Mouse (Mus musculus): ENCODE measurements around the gene Dmbt1. TPM values are rescaled to one million over a fixed set of nuclear protein-coding genes. Genes with fewer than 3 reads are reported as not detected.

Gene Dmbt1
- not detected in 2 replicates for polyA plus RNA-seq (2012; ENCODE audit: insufficient read depth, insufficient read length, missing spikeins)

DNA sequence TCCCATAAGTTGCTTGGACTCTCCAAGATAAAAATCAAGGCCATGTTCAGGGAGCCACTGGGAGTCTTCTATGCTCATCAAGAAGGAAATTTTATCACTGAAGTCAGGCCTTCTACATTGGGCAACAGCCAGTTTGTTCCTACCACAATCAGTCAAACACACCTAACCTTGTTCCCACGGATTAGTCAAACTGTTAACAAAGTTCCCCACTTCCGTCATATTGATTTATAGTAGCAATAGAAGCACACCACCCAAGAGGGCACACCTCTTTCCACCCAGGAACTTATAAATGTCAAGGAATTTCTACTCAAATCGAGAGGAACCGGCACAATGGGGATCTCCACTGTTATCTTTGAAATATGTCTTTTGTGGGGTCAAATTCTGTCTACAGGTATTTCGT, at the start of gene Dmbt1:
TSS of gene Dmbt1 (plus strand) at position 299 of the 400 bp plus-strand sequence.
- H3K4me1 ChIP-seq (ENCODE audit: control insufficient read depth, insufficient read depth, low read length): no peaks in the 10 kb centered on the region
- TF ChIP-seq CTCF (IDR thresholded peaks at IDR 0.05; ENCODE audit: low read depth, low read length) (no peak), POLR2A (IDR thresholded peaks at IDR 0.05; ENCODE audit: borderline replicate concordance, low read depth, low read length) (no peak)
- H3K4me3 ChIP-seq (ENCODE audit: insufficient read depth, low read length): no peak within 1 kb of the TSS
- H3K27ac ChIP-seq (ENCODE audit: insufficient read depth, low read depth, low read length): no peak within 1 kb of the TSS

- Histone ChIP-seq H3K27ac (ENCODE audit: insufficient read depth, low read depth, low read length) (no peak overlapping the region), H3K4me3 (ENCODE audit: insufficient read depth, low read length) (no peak overlapping the region), H3K4me1 (ENCODE audit: control insufficient read depth, insufficient read depth, low read length) (peaks cover 5% of the 10 kb centered on the region)
- TF ChIP-seq POLR2A (IDR thresholded peaks at IDR 0.05; ENCODE audit: borderline replicate concordance, low read depth, low read length) (no peak), CTCF (IDR thresholded peaks at IDR 0.05; ENCODE audit: low read depth, low read length) (no peak)
These were observed 49.5 kb upstream of the Dmbt1 start for GRCm38 (mm10) chr7:130982371-130982770.

- Histone ChIP-seq H3K4me1 (ENCODE audit: control insufficient read depth, insufficient read depth, low read length) (peaks cover 2% of the 10 kb centered on the region), H3K27ac (ENCODE audit: insufficient read depth, low read depth, low read length) (no peak overlapping the region), H3K4me3 (ENCODE audit: insufficient read depth, low read length) (no peak overlapping the region)
- TF ChIP-seq POLR2A (IDR thresholded peaks at IDR 0.05; ENCODE audit: borderline replicate concordance, low read depth, low read length) (no peak), CTCF (IDR thresholded peaks at IDR 0.05; ENCODE audit: low read depth, low read length) (no peak)
These were observed 49.0 kb upstream of the Dmbt1 start for GRCm38 (mm10) chr7:130982881-130983280.

DNA sequence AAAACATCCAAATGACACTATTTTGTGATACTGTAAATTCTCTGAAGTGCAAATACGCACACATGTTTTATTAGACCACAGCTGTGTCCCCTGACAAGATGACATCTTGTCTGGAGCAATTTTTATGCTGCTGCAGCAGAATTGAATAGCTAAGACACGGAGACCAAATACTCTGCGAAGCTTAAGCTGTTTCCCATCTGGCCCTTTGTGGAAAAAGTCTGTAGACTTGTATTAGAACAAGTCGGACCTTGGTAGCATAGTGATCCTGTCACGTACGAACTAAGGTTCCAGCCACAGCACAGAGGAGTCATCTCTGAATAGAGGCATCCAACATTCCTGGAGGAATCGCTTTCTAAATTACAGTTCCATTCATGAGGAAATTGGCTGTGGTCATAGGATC, 47.6 kb upstream of the Dmbt1 start:
- no peak overlapping the region for H3K4me3 ChIP-seq (ENCODE audit: insufficient read depth, low read length)
- TF ChIP-seq CTCF (IDR thresholded peaks at IDR 0.05; ENCODE audit: low read depth, low read length): no peak
- no peak for TF ChIP-seq POLR2A (IDR thresholded peaks at IDR 0.05; ENCODE audit: borderline replicate concordance, low read depth, low read length)

GRCm38 (mm10) chr7:130985193-130985592, 46.7 kb upstream of the Dmbt1 start:
- no peaks in the 10 kb centered on the region for H3K4me1 ChIP-seq (ENCODE audit: control insufficient read depth, insufficient read depth, low read length)
- no peak overlapping the region for H3K4me3 ChIP-seq (ENCODE audit: insufficient read depth, low read length)
- no peak overlapping the region for H3K27ac ChIP-seq (ENCODE audit: insufficient read depth, low read depth, low read length)
- no peak for TF ChIP-seq POLR2A (IDR thresholded peaks at IDR 0.05; ENCODE audit: borderline replicate concordance, low read depth, low read length)
- TF ChIP-seq CTCF (IDR thresholded peaks at IDR 0.05; ENCODE audit: low read depth, low read length): no peak

More for the DNA sequence above, 47.6 kb upstream of the Dmbt1 start:
- Histone ChIP-seq H3K27ac (ENCODE audit: insufficient read depth, low read depth, low read length) (no peak overlapping the region), H3K4me1 (ENCODE audit: control insufficient read depth, insufficient read depth, low read length) (no peaks in the 10 kb centered on the region)

- Histone ChIP-seq H3K4me1 (ENCODE audit: control insufficient read depth, insufficient read depth, low read length) (no peaks in the 10 kb centered on the region), H3K4me3 (ENCODE audit: insufficient read depth, low read length) (no peak overlapping the region), H3K27ac (ENCODE audit: insufficient read depth, low read depth, low read length) (no peak overlapping the region)
- TF ChIP-seq CTCF (IDR thresholded peaks at IDR 0.05; ENCODE audit: low read depth, low read length): no peak
These were observed 46.1 kb upstream of the Dmbt1 start for GRCm38 (mm10) chr7:130985716-130986115.

GRCm38 (mm10) chr7:130988146-130988545, 43.7 kb upstream of the Dmbt1 start:
- Histone ChIP-seq H3K27ac (ENCODE audit: insufficient read depth, low read depth, low read length) (no peak overlapping the region), H3K4me3 (ENCODE audit: insufficient read depth, low read length) (no peak overlapping the region), H3K4me1 (ENCODE audit: control insufficient read depth, insufficient read depth, low read length) (no peaks in the 10 kb centered on the region)
- TF ChIP-seq CTCF (IDR thresholded peaks at IDR 0.05; ENCODE audit: low read depth, low read length): no peak
- no peak for TF ChIP-seq POLR2A (IDR thresholded peaks at IDR 0.05; ENCODE audit: borderline replicate concordance, low read depth, low read length)

DNA sequence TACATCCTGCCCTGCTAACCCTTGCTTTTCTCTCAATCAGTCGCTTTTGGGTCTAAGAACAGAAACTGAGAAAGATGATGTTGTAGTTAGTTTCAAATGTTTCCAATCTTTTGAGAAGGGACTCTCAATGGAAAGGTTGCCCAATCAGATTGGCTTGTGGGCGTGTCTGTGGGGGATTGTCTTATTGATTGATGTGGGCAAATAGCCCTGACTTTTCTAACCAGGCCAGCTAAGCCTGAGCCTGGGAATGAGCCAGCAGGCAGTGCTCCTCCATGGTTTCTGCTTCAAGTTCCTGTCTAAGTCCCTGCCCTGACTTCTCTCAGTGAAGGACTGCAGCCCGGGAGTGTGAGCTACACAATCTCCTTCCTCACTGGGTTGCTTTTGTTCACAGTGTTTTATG, 42.5 kb upstream of the Dmbt1 start:
- TF ChIP-seq CTCF (IDR thresholded peaks at IDR 0.05; ENCODE audit: low read depth, low read length) (no peak), POLR2A (IDR thresholded peaks at IDR 0.05; ENCODE audit: borderline replicate concordance, low read depth, low read length) (no peak)
- no peaks in the 10 kb centered on the region for H3K4me1 ChIP-seq (ENCODE audit: control insufficient read depth, insufficient read depth, low read length)
- no peak overlapping the region for H3K4me3 ChIP-seq (ENCODE audit: insufficient read depth, low read length)
- H3K27ac ChIP-seq (ENCODE audit: insufficient read depth, low read depth, low read length): no peak overlapping the region

DNA sequence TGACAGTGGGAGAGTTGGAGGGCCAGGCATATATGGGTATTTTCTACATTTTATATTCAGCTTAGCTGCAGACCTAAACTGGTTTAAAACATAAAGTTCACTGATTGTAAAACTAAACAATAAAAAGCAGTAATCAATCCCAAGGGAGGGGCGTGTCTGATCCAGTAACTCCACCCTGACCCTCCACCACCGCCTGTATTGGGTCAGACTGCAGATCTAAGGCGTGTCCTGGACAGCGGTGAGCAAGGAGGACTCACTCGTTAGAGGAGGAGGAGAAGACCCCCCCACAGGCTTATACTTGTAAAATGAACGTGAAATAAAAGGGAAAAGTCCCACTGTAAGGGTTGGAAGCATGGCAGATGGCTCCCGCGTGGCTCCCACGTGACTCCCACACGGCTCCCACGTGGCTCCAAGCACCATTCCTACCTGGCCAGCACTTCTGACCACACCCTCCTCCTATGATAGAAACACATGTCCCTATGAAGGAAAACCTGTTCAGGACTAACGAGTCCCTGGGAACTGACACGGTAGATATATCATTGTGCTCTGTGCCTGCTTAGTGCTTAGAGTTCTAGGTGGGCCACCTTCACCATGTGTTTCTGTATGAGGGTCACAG, 40.6 kb upstream of the Dmbt1 start:
- no peak overlapping the region for H3K27ac ChIP-seq (ENCODE audit: insufficient read depth, low read depth, low read length)
- H3K4me1 ChIP-seq (ENCODE audit: control insufficient read depth, insufficient read depth, low read length): no peaks in the 10 kb centered on the region
- no peak overlapping the region for H3K4me3 ChIP-seq (ENCODE audit: insufficient read depth, low read length)
- TF ChIP-seq POLR2A (IDR thresholded peaks at IDR 0.05; ENCODE audit: borderline replicate concordance, low read depth, low read length) (no peak), CTCF (IDR thresholded peaks at IDR 0.05; ENCODE audit: low read depth, low read length) (no peak)

- no peak for TF ChIP-seq POLR2A (IDR thresholded peaks at IDR 0.05; ENCODE audit: borderline replicate concordance, low read depth, low read length)
- peak; percentile 61 for TF ChIP-seq CTCF (IDR thresholded peaks at IDR 0.05; ENCODE audit: low read depth, low read length)
- no peak overlapping the region for H3K27ac ChIP-seq (ENCODE audit: insufficient read depth, low read depth, low read length)
- H3K4me1 ChIP-seq (ENCODE audit: control insufficient read depth, insufficient read depth, low read length): no peaks in the 10 kb centered on the region
- no peak overlapping the region for H3K4me3 ChIP-seq (ENCODE audit: insufficient read depth, low read length)
These were observed 37.9 kb upstream of the Dmbt1 start for GRCm38 (mm10) chr7:130993907-130994306.

Measured in bone marrow macrophage, adult 2 months (primary cell).